Mouse (Mus musculus): Measurements from ENCODE around the gene Ccdc141. TPM values are rescaled to one million over a fixed set of nuclear protein-coding genes. Genes with fewer than 3 reads are reported as not detected.

The Ccdc141 gene
- polyA plus RNA-seq, 1 experiment: 12.8 TPM

GRCm38 (mm10) chr2:77003148-77003547 is 167.3 kb downstream of the Ccdc141 start:
- Histone ChIP-seq H3K36me3 (ENCODE audit: control insufficient read depth, insufficient read depth, low read length) (no peaks in the 10 kb centered on the region), H3K27me3 (replicated peaks; ENCODE audit: control insufficient read depth, insufficient read depth, low read length) (no peaks in the 10 kb centered on the region), H3K4me1 (ENCODE audit: control insufficient read depth, insufficient read depth, low read length) (no peaks in the 10 kb centered on the region), H3K4me3 (ENCODE audit: insufficient read depth, low read depth, low read length) (no peak overlapping the region), H3K27ac (ENCODE audit: insufficient read depth, low read depth, low read length) (no peak overlapping the region)
- no peak for DNase-seq
- no peak for TF ChIP-seq CTCF (conservative IDR thresholded peaks at IDR 0.05; ENCODE audit: insufficient read depth, insufficient read length, low read depth, low read length)
- TF ChIP-seq POLR2A (IDR thresholded peaks at IDR 0.05; ENCODE audit: low read depth, low read length): no peak
- WGBS: 87% methylated on average over 2 of the region's 2 CpGs

DNA sequence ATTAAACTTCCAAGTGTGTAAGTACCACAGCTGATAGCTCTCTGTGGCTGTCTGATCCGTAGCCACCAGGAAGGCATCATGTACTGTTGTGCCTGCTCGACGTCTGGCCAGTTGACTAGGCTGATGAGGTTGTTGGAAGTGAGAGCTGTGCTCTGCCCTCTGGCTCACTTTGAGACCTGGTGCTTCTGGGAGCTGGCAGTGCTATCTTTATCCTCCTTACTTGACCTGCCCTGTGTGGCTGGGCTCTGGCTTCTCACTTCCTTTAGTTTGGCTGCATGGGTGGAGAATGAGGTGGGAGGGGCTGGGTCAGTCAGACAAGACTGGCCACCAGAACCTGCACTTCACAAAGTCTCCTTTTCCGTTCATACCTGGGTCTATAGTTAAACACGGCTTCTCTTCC is 172.1 kb downstream of the Ccdc141 start:
- WGBS: 46% methylated on average over 5 of the region's 5 CpGs
- no peaks in the 10 kb centered on the region for H3K4me1 ChIP-seq (ENCODE audit: control insufficient read depth, insufficient read depth, low read length)
- H3K27me3 ChIP-seq (replicated peaks; ENCODE audit: control insufficient read depth, insufficient read depth, low read length): no peaks in the 10 kb centered on the region
- DNase-seq: no peak
- no peaks in the 10 kb centered on the region for H3K36me3 ChIP-seq (ENCODE audit: control insufficient read depth, insufficient read depth, low read length)
- no peak overlapping the region for H3K4me3 ChIP-seq (ENCODE audit: insufficient read depth, low read depth, low read length)
- no peak for TF ChIP-seq CTCF (conservative IDR thresholded peaks at IDR 0.05; ENCODE audit: insufficient read depth, insufficient read length, low read depth, low read length)
- TF ChIP-seq POLR2A (IDR thresholded peaks at IDR 0.05; ENCODE audit: low read depth, low read length): no peak
- no peak overlapping the region for H3K27ac ChIP-seq (ENCODE audit: insufficient read depth, low read depth, low read length)

DNA sequence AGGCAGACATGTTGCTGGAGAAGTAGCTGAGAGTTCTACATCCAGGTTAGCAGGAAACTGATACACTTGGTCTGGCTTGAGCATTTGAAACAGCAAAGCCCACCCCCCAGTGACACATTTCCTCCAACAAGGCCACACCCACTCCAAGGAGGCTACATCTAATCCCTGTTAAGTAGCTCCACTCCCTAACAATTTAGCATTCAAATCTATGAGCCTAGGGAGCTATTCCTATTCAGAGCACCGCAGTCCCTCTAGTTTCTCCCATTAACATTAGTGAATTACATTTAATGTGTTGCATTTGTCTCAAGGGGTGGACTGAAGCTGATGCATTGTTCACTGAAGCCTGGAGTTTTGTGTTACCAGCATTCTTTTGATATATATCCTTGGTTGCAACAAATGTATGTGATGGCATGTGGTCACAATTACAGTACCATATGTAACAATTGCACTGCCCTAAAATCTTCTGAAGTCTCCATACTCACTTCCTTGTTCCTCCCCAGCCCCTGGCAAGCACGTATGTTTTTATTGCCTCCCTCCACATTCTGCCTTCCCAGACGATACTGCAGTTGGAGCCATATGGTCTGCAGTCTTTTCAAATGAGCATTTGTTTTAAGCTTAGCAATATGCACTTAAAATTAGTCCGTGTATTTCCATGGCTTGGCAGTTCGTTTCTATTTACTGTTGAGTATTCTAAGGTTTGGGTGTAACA is 177.8 kb downstream of the Ccdc141 start:
- TF ChIP-seq POLR2A (IDR thresholded peaks at IDR 0.05; ENCODE audit: low read depth, low read length) (no peak), CTCF (conservative IDR thresholded peaks at IDR 0.05; ENCODE audit: insufficient read depth, insufficient read length, low read depth, low read length) (no peak)
- 73% methylated on average over 5 of the region's 5 CpGs for WGBS
- no peaks in the 10 kb centered on the region for H3K27me3 ChIP-seq (replicated peaks; ENCODE audit: control insufficient read depth, insufficient read depth, low read length)
- no peak overlapping the region for H3K27ac ChIP-seq (ENCODE audit: insufficient read depth, low read depth, low read length)
- no peak for DNase-seq
- H3K4me3 ChIP-seq (ENCODE audit: insufficient read depth, low read depth, low read length): no peak overlapping the region
- H3K36me3 ChIP-seq (ENCODE audit: control insufficient read depth, insufficient read depth, low read length): no peaks in the 10 kb centered on the region
- no peaks in the 10 kb centered on the region for H3K4me1 ChIP-seq (ENCODE audit: control insufficient read depth, insufficient read depth, low read length)

GRCm38 (mm10) chr2:76987317-76987716 is 183.1 kb downstream of the Ccdc141 start:
- H3K4me3 ChIP-seq (ENCODE audit: insufficient read depth, low read depth, low read length): no peak overlapping the region
- H3K27ac ChIP-seq (ENCODE audit: insufficient read depth, low read depth, low read length): no peak overlapping the region
- no peak for DNase-seq
- H3K36me3 ChIP-seq (ENCODE audit: control insufficient read depth, insufficient read depth, low read length): no peaks in the 10 kb centered on the region
- no peaks in the 10 kb centered on the region for H3K27me3 ChIP-seq (replicated peaks; ENCODE audit: control insufficient read depth, insufficient read depth, low read length)
- 71% methylated on average over 4 of the region's 4 CpGs for WGBS
- TF ChIP-seq CTCF (conservative IDR thresholded peaks at IDR 0.05; ENCODE audit: insufficient read depth, insufficient read length, low read depth, low read length) (no peak), POLR2A (IDR thresholded peaks at IDR 0.05; ENCODE audit: low read depth, low read length) (no peak)
- H3K4me1 ChIP-seq (ENCODE audit: control insufficient read depth, insufficient read depth, low read length): no peaks in the 10 kb centered on the region

GRCm38 (mm10) chr2:76984384-76984783 is 186.1 kb downstream of the Ccdc141 start:
- Histone ChIP-seq H3K4me1 (ENCODE audit: control insufficient read depth, insufficient read depth, low read length) (no peaks in the 10 kb centered on the region), H3K27me3 (replicated peaks; ENCODE audit: control insufficient read depth, insufficient read depth, low read length) (no peaks in the 10 kb centered on the region), H3K4me3 (ENCODE audit: insufficient read depth, low read depth, low read length) (no peak overlapping the region), H3K27ac (ENCODE audit: insufficient read depth, low read depth, low read length) (no peak overlapping the region), H3K36me3 (ENCODE audit: control insufficient read depth, insufficient read depth, low read length) (no peaks in the 10 kb centered on the region)
- TF ChIP-seq CTCF (conservative IDR thresholded peaks at IDR 0.05; ENCODE audit: insufficient read depth, insufficient read length, low read depth, low read length): no peak
- TF ChIP-seq POLR2A (IDR thresholded peaks at IDR 0.05; ENCODE audit: low read depth, low read length): no peak
- no peak for DNase-seq
- WGBS: 93% methylated on average over 5 of the region's 5 CpGs

DNA sequence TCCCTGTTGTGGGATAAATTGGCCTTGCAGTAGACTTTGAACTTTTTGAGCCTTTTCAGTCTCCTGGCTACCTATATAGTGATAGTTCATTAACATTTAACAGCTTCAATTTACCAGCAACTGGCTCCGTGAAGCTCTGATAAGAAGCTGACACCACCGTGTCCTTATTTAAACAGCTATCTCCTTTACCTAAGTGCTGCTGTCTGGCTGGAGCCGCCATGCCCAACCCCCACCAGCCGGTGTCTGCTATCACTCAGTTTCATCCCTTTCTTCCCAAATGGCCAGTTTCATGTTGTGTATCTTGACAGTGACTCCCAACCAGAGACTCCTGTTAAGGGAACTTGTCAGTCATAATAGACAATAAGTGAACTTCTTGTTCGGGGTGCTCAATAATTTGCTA is 186.8 kb downstream of the Ccdc141 start:
- DNase-seq: no peak
- Histone ChIP-seq H3K36me3 (ENCODE audit: control insufficient read depth, insufficient read depth, low read length) (no peaks in the 10 kb centered on the region), H3K4me1 (ENCODE audit: control insufficient read depth, insufficient read depth, low read length) (no peaks in the 10 kb centered on the region), H3K4me3 (ENCODE audit: insufficient read depth, low read depth, low read length) (no peak overlapping the region), H3K27me3 (replicated peaks; ENCODE audit: control insufficient read depth, insufficient read depth, low read length) (no peaks in the 10 kb centered on the region), H3K27ac (ENCODE audit: insufficient read depth, low read depth, low read length) (no peak overlapping the region)
- TF ChIP-seq CTCF (conservative IDR thresholded peaks at IDR 0.05; ENCODE audit: insufficient read depth, insufficient read length, low read depth, low read length) (no peak), POLR2A (IDR thresholded peaks at IDR 0.05; ENCODE audit: low read depth, low read length) (no peak)
- WGBS: 63% methylated on average over 5 of the region's 5 CpGs

GRCm38 (mm10) chr2:76982391-76983145 is 187.9 kb downstream of the Ccdc141 start, which contains the start of gene Ttn:
TSS of gene Ttn (minus strand) at chr2:76982547.
- 86% methylated on average over 18 of the region's 18 CpGs for WGBS
- DNase-seq: no peak

More at GRCm38 (mm10) chr2:76982391-76983145, 187.9 kb downstream of the Ccdc141 start, which contains the start of gene Ttn:
- no peaks in the 10 kb centered on the region for H3K4me1 ChIP-seq (ENCODE audit: control insufficient read depth, insufficient read depth, low read length)
- no peak within 1 kb of the TSS for H3K27ac ChIP-seq (ENCODE audit: insufficient read depth, low read depth, low read length)
- H3K4me3 ChIP-seq (ENCODE audit: insufficient read depth, low read depth, low read length): no peak within 1 kb of the TSS
- no peaks in the 10 kb centered on the region for H3K27me3 ChIP-seq (replicated peaks; ENCODE audit: control insufficient read depth, insufficient read depth, low read length)
- TF ChIP-seq POLR2A (IDR thresholded peaks at IDR 0.05; ENCODE audit: low read depth, low read length): no peak
- TF ChIP-seq CTCF (conservative IDR thresholded peaks at IDR 0.05; ENCODE audit: insufficient read depth, insufficient read length, low read depth, low read length): no peak
- no peaks in the 10 kb centered on the region for H3K36me3 ChIP-seq (ENCODE audit: control insufficient read depth, insufficient read depth, low read length)

Measured in kidney, adult 2 months (tissue).